Mouse (Mus musculus) gonadal fat pad, adult 2 months (tissue): ENCODE results near the gene Wdr44. TPM values are rescaled to one million over a fixed set of nuclear protein-coding genes. Genes with fewer than 3 reads are reported as not detected.
A peak's percentile ranks its signal among the peaks of the same experiment; 100 is the strongest.
"Not testable (repeated sequence)": the region's sequence is repeated elsewhere in the genome, so short reads cannot be mapped to it uniquely, and the experiment has no call there.

Source experiments
- DNase-seq: peaks from one replicate; pipeline ENCODE4 v3.0.0-alpha.2; 2012; ENCODE audit warnings: low read depth
- polyA plus RNA-seq: library from polyadenylated mRNA; depleted of rRNA; stranded (reverse); fragments of >200 nt; gene quantifications from 2 replicates; pipeline ENCODE4 v1.2.3, GENCODE M21; 2012; rRNA removed

Wdr44 gene
- polyA plus RNA-seq = 1.6 and 2.2 TPM in 2 replicates

DNA sequence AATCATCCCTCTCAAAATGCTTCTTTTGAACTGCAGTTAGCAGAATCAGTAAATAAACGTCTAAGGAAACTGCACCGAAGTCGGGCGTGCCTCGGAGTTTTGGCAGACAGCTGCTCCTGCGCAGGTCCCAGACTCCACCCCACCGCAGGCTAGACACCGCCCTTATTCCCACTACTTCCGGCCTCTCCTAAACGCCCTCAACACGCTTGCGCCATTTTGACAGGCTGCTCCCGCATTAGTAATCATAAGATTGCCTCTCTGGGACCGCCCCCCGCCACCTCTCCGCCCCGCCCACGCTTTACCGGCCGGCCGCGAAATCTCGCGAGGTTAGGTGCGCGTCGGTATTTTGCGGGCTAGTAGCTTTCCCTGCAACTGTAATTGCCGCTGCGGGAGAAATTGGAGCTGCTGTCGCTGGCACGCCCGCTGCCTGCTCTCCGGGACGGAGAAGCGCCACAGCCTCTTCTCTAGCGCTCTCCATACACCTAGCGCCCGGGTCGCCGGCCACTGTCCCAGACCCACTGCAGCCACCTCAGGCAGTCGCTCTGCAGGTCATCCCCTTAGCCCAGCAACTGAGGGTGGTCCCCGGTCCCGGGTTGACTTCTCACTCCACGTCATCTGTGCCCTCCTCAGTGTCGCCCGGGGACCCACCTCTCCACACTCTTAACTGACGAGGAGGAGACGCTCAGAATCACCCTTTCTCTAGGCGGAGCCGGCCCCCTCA is at the start of gene Wdr44:
TSS of gene Wdr44 (plus strand) at position 330 of the 721 bp plus-strand sequence.
- peak; percentile 52 for DNase-seq

DNA sequence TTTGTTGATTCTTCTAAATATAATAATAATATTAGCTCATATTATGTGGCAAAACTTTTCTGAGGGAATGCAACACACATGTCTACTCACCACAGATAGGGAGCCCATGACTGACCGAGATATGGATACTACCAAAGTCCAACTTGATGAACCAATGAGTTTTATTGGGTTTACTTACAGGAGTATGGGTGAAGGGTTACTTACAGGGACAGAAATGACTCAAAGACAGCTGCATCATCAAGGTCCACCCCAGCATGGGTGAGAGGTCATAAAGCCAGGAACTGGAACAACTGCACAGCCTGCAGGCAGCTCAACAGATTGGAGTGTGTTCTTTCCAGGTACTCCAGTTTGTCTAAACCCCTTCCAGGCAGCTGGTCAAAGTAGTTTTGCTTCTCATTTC is 44.5 kb upstream of the Wdr44 start:
- DNase-seq = no peak

DNA sequence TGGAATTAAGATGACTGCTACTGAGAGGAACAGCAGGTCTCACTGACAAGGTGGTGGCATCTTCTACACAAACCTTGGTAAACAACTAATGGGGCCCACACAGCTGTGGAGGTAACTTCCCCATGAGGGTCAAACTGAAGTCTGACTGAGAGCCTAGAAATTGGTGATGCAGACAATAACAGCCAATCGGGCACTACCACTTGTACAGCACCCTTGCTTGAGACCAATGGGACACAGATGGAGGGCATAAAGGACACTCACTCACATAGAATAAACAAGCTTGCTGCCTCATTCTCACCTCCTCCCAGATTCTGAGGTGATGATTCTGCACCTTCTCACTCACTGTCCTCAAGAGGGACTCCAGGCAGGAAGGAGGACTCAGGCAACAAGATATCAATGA is 30.6 kb upstream of the Wdr44 start:
- no peak for DNase-seq

DNA sequence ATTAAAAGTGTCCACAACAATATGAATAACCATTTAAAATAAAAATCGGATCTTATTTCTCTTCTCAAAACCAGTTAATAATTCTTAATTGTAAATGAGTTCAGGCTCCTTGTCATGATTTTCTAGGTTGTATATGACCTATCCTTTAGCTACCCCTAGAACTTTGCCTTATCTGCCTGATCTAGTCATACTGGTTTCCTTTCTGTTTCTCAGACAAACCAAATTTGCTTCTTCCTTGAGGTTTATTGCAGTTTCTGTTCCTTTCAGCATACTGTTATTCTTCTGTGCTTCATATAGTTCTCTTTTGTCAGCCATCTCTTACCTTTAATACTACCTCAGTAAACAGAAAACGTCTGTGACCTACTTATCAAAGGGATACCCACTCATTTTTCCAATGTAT is 19.7 kb upstream of the Wdr44 start:
- no peak for DNase-seq

DNA sequence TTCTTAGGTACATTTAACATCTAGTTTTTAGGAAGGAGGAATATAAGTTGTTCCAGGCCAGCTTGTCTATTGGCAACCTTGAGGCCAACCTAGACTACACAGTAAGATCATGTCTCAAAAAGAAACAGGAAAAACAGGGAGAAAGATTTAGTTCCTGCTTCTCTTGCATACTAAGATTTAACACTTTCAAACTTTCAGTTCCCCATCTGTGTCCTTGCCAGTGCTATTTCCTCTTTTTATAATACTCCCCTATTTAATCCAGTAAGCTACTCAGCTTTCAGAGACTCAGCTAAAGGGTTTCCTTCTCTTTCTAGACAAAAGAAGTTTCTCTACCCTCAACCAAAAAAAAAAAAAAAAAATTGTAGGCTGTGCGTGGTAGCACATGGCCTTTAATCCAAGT is 17.4 kb upstream of the Wdr44 start:
- DNase-seq = no peak

DNA sequence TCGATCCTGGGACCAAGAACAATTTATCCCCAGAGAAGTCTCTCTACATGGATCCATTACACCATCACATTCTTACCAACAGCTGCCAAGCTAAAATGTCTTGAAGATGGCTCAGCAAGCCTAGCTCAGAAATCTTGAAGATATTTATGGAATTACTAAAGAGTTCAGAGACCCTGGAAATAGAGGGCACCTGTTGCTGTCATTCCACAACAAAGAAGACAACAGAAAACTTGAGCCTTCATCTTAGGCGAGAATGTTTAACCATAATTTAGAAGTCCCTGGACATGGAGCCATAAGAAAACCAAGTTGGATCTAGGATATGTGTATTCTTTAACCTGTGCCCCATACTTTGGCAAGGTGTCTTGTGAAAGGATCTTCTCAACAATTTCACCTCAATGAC is 16.3 kb upstream of the Wdr44 start:
- DNase-seq = no peak

DNA sequence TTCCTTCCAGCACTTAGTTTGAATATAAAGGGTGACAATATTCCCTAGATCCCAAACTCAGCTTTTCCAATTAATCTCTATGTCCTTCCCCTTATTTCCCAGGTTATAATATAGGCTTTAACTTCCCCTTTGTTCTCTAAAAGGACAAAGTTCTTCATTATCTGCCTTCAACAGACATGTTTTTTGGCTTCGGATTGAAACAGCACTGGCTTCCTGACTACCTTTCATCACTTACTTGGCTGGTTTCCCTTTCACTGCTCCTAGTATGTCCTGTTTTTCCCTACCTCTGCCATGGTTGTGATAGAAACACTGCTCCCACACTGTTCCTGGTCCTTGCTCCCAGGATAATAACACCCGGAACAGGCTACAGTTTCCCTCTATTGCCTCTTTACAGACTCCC is 15.3 kb upstream of the Wdr44 start:
- no peak for DNase-seq

DNA sequence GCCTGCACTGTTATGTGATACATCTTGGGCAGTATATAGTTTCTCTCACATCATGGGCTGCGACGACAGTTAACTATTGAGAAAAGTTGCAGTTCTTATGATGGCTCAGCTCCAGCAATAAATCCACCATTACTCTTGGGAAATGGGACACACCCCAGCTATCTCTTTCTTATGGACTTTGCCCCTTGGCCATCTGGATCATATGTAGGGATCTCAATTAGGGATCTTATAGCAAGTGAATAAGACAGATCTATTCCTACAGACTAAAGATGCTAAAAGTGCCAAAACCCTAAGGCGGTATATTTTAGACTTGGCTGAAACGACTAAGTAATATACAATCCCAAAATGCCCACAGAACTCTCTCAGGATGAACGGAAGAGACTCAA is 522 bp upstream of the Wdr44 start:
- DNase-seq = no peak

DNA sequence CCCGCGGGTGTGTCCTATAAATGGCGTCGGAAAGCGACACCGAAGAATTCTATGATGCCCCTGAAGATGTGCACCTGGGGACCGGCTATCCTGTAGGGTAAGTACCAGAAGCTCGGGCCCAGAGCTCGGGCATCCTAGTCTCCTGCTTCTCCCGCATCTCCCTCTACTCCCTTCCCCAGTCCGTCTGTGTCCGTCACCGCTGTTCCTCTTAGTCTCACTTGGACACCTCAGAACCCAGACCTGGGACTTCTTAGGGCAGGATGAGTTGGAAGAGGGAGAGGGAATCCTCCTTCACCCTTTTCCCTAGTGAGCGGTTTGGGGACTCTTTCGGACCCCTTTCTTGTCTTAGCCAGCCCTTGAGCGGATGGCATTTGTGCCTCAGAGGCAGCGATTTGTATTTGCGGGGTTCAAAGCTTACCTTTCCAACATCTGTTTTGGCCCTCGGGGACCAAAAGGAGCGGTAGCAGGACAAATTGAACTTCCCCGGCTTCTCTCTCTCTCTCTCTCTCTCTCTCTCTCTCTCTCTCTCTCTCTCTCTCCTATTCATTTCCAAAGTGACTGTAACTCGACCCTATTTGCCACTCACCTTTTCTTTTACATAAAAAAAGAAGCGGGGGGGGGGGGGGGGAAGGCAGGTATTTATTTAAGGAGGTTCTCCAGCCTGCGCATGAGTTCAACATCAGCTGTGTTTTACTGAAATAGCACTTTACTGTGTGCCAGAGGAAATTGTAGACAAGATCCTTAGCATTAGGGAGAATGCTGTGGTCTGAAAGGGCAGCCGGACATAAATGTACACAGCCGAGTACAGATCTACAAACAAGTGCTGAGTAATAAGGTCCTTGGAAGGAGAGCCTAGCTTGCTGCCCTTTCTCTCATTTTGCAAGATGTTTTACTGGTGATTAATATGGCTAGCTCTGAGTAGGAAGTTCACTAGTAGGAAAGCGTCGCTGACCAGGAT is 871 bp downstream of the Wdr44 start:
- DNase-seq = no peak

DNA sequence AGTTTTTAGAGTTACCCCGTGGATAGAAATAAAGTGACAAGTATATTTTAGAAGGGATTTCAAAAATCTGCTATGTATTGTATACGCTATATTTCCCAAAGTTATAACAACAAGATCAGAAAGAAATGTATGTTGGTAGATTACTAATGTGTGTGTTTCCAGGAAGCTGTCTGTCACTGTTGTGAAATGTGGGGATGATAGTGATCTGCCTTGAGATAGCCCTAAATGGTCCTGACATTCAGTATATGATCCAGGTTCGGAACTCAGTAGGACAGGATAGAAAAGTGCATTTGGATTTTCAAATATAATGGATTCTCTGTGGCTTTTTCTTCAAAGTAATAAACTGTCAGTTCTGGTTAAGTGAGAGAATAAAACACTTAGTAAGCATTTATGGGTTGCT is 1.7 kb downstream of the Wdr44 start:
- DNase-seq = no peak

DNA sequence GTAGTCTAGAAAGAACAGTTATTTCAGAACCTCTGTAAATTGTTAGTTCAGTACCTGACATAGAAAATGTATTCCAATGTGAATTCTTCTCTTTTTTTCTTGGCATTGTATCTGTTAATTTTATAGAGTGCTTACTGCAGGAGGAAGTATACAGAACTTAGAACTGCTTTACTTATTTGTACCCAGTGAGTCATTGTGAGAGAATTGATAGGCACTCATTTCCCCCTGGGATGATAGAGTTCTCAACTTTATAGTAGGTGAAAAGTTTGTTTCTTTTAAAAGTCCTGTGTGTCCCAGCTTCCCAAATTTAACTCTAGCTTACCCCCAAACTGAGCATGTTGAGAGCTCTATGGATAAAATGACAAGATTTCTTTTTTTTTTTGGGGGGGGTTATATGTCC is 2.3 kb downstream of the Wdr44 start:
- DNase-seq = no peak

DNA sequence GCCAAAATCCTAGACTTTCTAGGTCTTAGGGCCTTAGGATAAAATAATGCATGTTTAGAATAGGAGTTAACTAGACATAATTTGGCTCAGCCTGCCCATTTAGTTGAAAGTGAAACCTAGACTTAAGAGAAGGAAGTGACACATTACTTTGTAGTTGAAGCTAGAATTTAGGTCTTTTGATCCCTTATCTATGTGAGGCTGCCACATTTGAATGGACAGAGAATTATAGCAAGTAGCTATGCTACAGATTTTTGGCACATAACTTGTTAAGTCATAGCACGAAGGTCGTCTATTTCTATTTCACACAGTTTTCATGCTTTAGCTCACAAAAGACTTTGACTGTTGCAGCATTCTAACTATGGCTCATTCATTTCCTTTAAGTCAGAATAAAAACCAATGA is 4.5 kb downstream of the Wdr44 start:
- no peak for DNase-seq

DNA sequence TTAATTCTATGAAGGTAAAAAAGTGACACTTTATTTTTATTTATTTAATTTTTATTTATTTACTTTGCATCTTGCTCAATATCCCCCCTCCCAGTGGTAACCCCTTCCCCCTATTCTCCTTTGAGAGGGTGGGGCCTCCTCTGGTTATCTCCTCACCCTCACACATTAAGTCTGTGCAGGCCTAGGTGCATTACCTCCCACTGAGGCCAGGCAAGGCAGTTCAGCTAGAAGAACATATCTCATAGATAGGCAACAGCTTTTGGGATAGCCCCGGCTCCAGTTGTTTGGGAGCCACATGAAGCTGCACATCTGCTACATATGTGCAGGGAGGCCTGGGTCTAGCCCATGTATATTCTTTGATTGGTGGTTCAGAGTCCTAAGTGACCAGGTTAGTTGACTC is 6.2 kb downstream of the Wdr44 start:
- DNase-seq = no peak

DNA sequence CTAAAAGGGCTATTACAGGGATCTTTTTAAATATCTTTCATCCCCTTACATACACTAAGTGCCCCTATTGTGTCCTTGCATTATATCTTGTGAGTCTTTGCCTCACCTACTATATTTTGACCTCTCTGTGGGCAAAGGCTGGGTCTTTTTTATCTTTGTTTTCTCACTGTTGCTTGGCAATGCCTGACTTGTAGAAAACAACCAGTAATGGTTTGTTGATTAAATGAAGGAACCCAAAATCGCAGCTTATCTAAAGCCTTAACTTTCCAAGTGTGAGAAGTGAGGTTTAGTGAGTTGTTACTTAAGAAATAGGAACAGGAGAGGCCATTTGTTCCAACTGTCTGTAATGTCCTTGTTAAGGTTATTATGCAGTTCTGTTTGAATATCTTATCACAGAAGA is 24.4 kb downstream of the Wdr44 start:
- DNase-seq = no peak

DNA sequence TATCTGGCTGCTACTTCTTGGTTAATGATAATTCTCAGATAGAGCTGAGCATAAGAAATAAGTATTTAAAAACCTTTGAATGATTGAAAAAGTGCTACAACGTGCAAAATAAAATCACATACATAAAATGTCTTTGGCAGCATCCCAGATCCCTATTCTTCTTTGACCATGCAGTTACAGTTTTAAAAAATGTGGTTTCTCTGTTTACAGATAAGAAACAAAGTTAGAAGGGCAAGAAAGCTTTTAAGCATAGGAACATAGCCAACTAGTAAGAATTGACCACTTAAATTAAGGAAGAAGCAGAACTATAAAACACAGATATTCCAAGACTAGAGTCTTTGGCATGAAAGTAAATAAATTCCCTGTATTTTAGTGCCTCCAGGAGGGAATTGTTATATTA is 34.6 kb downstream of the Wdr44 start:
- no peak for DNase-seq

DNA sequence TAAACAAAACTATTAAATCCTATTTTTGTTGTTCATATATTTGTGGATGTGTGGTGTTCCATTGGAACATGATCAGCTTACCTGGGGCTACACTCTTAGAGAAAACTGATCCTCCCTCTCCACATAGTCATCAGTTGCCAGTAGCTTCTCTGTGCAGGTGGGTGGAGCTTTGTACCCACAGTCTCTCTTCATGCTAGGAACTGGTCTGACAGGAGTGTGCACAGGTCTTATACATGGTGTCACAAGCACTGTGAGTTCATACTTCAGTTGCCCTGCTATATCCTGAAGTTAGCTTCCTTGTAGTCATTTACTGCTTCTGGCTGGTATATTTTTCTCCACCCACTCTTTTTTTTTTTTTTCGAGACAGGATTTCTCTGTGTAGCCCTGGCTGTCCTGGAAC is 61.8 kb downstream of the Wdr44 start:
- DNase-seq = peak; percentile 38

DNA sequence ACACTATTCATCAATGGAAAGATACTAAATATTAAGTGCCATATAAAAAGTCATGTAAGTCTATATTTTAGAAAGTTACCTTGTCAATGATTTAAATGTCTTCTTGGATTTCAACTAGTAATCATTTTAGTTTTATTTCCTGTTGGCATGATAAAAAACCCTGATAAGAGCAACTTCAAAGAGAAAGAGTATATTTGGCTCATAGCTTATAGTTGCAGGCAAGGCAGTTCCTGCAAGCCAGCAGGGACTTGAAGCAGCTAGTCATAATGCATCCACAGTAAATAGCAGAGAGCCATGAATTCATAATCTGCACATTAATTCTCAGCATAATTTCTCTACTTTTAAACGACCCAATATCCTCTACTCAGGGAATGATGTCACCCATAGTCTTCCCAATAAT is 75.0 kb downstream of the Wdr44 start:
- DNase-seq = no peak

DNA sequence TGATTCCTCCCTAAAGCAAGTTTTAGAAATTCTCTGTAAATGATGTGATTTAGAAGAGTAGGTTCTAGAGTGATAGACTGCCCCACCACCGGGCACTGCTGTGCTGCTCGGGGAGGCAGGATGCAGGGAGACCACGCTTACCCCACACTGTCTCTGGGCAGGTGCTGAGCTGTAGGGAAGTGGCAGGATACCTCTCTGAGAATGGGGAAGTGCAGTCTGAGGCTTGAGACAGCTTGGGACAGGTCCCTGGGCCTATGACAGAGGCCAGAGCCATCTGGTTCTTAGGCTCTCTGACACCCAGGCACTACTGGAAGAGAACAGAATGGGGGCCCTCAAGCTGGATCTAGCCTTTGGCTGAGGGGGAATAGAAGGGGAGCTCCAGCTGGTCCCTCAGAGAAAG is 114.3 kb downstream of the Wdr44 start:
- DNase-seq = no peak

DNA sequence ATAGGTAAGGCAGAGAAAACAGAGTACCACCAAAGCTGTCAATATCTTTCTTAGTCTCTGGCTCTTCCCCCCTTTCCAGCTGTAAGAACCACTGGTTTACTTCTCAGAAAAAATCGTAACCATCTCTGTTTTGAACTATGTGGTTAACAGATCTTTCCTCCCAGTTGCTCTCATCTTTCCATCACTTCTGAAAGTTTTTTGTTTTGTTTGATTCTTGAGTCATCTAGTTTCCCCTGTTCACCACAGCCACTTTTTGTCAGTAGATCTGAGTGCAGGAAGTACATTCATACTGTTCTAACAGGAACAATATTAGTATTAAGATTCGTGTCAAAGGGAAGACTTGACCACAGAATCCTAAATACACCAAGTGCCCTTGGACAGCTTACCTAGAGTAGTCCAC is 117.5 kb downstream of the Wdr44 start:
- DNase-seq = no peak

DNA sequence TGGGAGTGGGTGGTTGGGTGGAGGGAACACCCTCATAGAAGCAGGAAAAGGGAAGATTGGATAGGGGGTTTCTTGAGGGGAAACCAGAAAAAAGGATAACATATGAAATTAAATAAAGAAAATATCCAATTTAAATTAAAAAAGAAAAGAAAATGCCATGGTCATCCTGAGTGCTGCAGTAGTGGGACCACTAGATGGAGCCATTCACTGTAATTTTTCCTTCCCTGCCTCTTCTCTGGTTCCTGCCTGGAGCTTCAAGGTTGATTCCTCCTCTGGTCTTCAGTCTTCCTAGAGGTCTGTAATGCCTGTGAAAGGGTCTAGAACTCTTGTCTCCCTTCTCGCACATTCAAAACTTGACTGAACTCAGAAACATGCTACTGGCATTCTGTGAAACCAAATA is 120.4 kb downstream of the Wdr44 start:
- DNase-seq = not testable (repeated sequence)

DNA sequence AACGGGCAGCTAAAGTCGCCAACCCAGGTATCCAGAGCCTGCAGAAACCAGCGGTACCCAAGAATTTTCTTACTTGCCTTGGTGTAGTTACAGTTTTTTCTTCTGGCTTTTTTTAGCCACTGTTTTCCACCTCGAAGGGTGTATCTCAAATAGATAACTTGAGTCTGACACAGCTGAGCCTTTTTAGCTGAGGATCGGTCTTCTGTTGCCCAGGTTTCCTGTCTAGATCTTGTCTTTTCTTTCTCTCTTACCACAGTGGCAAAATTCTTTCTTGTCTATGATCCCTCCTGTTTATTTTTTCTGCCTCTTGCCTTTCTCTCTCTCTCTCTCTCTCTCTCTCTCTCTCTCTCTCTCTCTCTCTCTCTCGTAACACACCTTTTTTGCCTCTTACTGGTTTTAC is 130.0 kb downstream of the Wdr44 start:
- not testable (repeated sequence) for DNase-seq

DNA sequence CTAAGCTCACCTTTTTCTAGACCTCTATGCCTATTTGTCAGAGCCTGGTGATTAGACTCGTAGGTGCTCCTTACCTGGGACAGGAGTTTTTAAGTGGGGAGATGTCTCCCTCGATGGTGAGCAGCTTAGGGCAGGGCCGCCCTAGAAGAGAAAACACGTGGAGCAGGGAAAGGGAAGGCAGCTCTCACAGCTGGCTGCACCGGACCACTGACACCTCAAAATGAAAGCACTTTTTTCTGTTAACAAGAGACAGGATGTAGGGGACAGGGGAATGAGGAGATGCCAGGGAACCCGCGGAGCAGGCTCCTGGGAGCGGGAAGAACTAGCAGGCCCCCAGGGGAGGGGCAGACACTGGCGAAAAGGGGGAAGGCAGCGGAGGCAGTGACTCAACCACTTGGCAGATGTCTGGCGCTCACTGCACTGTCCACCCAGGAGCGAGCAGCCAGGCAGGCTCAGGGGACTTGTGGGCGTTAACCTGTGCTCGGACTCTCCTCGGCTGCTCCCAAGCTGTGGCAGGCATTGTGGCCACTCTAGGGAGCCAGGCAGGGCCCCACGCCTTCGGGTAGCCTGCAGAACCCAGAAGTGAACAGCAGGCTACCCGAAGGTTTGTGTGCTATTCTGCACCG is 130.7 kb downstream of the Wdr44 start:
- no peak for DNase-seq

DNA sequence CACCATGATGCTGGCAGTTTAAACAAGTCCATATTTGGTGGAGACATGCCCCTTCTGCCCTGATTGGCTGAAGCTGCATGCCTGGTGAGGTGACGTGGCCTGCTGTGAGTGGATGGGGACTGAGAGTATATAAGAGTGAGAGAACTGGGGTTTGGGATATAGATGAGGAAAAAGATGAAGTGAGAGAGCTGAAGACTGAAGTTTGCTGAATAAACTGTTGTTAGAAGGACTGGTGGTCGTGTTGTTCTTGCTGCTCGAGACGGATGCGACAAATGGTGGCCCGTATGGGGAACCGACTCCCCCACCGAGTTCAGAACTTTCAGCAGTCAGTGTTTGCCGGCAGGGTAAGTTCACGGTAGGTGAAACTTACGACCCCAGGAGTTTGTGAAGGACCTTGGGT is 140.9 kb downstream of the Wdr44 start:
- DNase-seq = not testable (repeated sequence)
